Mouse (Mus musculus) heart, postnatal 0 days (tissue): ENCODE measurements around the gene Zic2.

Experiments used
- CTCF ChIP-seq: IDR thresholded peaks from 2 replicates; pipeline ENCODE4 v1.5.1; 2016; ENCODE audit warnings: antibody characterized with exemption, control low read depth, low read depth
- EP300 ChIP-seq: IDR thresholded peaks from 2 replicates; pipeline ENCODE4 v1.6.1; 2016; ENCODE audit warnings: antibody characterized with exemption, low read depth

GRCm38 (mm10) chr14:122451551-122452145 lies 23.6 kb upstream of the Zic2 start:
- TF ChIP-seq CTCF: no peak
- no peak for TF ChIP-seq EP300
